Mouse (Mus musculus) intestine, embryonic 15.5 days (tissue): ENCODE results near the gene Ctdspl. TPM values are rescaled to one million over a fixed set of nuclear protein-coding genes. Genes with fewer than 3 reads are reported as not detected.

Experiments
- ATAC-seq: fragments of 200-750 bp; cut with Nextera tagmentation; 2 replicates; pipeline ENCODE4 v1.8.0; 2017; ENCODE audit warnings: moderate TSS enrichment, moderate library complexity
- H3K27ac ChIP-seq: fragments of 300-500 bp; sonication (generic); 2 replicates; pipeline ENCODE4 v1.5.1; 2015; ENCODE audit warnings: mild to moderate bottlenecking, inconsistent platforms
- H3K27me3 ChIP-seq: fragments of 300-500 bp; sonication (generic); replicated peaks from 2 replicates; pipeline ENCODE4 v1.6.1; 2015; ENCODE audit warnings: inconsistent platforms
- H3K36me3 ChIP-seq: fragments of 300-500 bp; sonication (generic); 2 replicates; pipeline ENCODE4 v1.6.1; 2015; ENCODE audit warnings: inconsistent platforms
- H3K4me1 ChIP-seq: fragments of 300-500 bp; sonication (generic); replicated peaks from 2 replicates; pipeline ENCODE4 v1.6.1; 2015; ENCODE audit warnings: inconsistent platforms
- H3K4me2 ChIP-seq: fragments of 300-500 bp; sonication (generic); replicated peaks from 2 replicates; pipeline ENCODE4 v1.6.1; 2015; ENCODE audit warnings: mild to moderate bottlenecking, inconsistent platforms
- H3K4me3 ChIP-seq: fragments of 300-500 bp; sonication (generic); replicated peaks from 2 replicates; pipeline ENCODE4 v1.5.1; 2015; ENCODE audit warnings: inconsistent platforms
- H3K9ac ChIP-seq: fragments of 300-500 bp; sonication (generic); 2 replicates; pipeline ENCODE4 v1.6.1; 2015; ENCODE audit warnings: inconsistent platforms
- H3K9me3 ChIP-seq: fragments of 300-500 bp; sonication (generic); 2 replicates; pipeline ENCODE4 v1.6.1; 2016; ENCODE audit warnings: inconsistent platforms
- WGBS: fragments of 180-500 bp; shearing (Covaris S2); methylation state at CpG from one replicate; pipeline ENCODE4 v1.1.7; 2015; 5-methylcytosine and 5-hydroxymethylcytosine counted together
- polyA plus RNA-seq: library from polyadenylated mRNA; unstranded; fragments of >200 nt; fragmentation: Nextera tagmentation; extraction: Ambion mirVana; gene quantifications from 2 replicates; pipeline ENCODE4 v1.2.1, GENCODE M21; 2015

Gene Ctdspl
- polyA plus RNA-seq, 1 experiment from 2014 or later = 16.9 TPM

- Histone ChIP-seq H3K27me3 (no peaks in the 10 kb centered on the region), H3K4me1 (peaks cover 6% of the 10 kb centered on the region; the same call in 1 of the 2 replicates), H3K9ac (no peak overlapping the region), H3K4me3 (no peak overlapping the region), H3K27ac (no peak overlapping the region), H3K4me2 (no peak overlapping the region), H3K36me3 (0 out of 2 replicates have a peak, but pooled peaks cover 4% of the 10 kb centered on the region), H3K9me3 (0 out of 2 replicates have a peak, but pooled peaks cover 3% of the 10 kb centered on the region)
- 91% methylated on average over 7 of the region's 7 CpGs for WGBS
- ATAC-seq = no peak
These were observed 25.1 kb downstream of the Ctdspl start for GRCm38 (mm10) chr9:118951381-118951780.

GRCm38 (mm10) chr9:118952180-118952579 lies 25.9 kb downstream of the Ctdspl start:
- H3K9ac ChIP-seq = no peak overlapping the region
- H3K9me3 ChIP-seq = 0 out of 2 replicates have a peak, but pooled peaks cover 3% of the 10 kb centered on the region
- H3K27me3 ChIP-seq = no peaks in the 10 kb centered on the region
- H3K4me1 ChIP-seq = peaks cover 6% of the 10 kb centered on the region; the same call in 1 of the 2 replicates
- 0 out of 2 replicates have a peak, but pooled peaks cover 4% of the 10 kb centered on the region for H3K36me3 ChIP-seq
- no peak overlapping the region for H3K27ac ChIP-seq
- no peak overlapping the region for H3K4me3 ChIP-seq
- peak; percentile 45; the same call in 1 of the 2 replicates for ATAC-seq
- WGBS = 72% methylated on average over 16 of the region's 16 CpGs
- no peak overlapping the region for H3K4me2 ChIP-seq

GRCm38 (mm10) chr9:118953465-118954194 lies 27.4 kb downstream of the Ctdspl start:
- no peak overlapping the region for H3K9ac ChIP-seq
- 0 out of 2 replicates have a peak, but pooled peaks cover 3% of the 10 kb centered on the region for H3K9me3 ChIP-seq
- peaks cover 7% of the 10 kb centered on the region; the same call in 1 of the 2 replicates for H3K4me1 ChIP-seq
- no peak overlapping the region for H3K27ac ChIP-seq
- 0 out of 2 replicates have a peak, but pooled peaks cover 7% of the 10 kb centered on the region for H3K36me3 ChIP-seq
- no peak overlapping the region for H3K4me2 ChIP-seq
- no peak for ATAC-seq
- H3K27me3 ChIP-seq = no peaks in the 10 kb centered on the region
- 70% methylated on average over 16 of the region's 16 CpGs for WGBS
- H3K4me3 ChIP-seq = no peak overlapping the region

GRCm38 (mm10) chr9:118958802-118959201 lies 32.5 kb downstream of the Ctdspl start:
- H3K27ac ChIP-seq = 0 out of 2 replicates have a peak overlapping the region, but pooled peaks have one; percentile 18
- 0 out of 2 replicates have a peak, but pooled peaks have one; percentile 25 for ATAC-seq
- peaks cover 16% of the 10 kb centered on the region for H3K4me1 ChIP-seq

GRCm38 (mm10) chr9:118960415-118961091 lies 34.3 kb downstream of the Ctdspl start:
- Histone ChIP-seq H3K27ac (peak overlapping the region; percentile 51), H3K9me3 (no peaks in the 10 kb centered on the region), H3K36me3 (0 out of 2 replicates have a peak, but pooled peaks cover 9% of the 10 kb centered on the region), H3K9ac (no peak overlapping the region), H3K4me1 (peaks cover 24% of the 10 kb centered on the region), H3K4me3 (no peak overlapping the region), H3K27me3 (no peaks in the 10 kb centered on the region), H3K4me2 (peak overlapping the region; percentile 22; the same call in 1 of the 2 replicates)
- WGBS = 25% methylated on average over 16 of the region's 16 CpGs
- peak; percentile 65 for ATAC-seq

More at GRCm38 (mm10) chr9:118958802-118959201, 32.5 kb downstream of the Ctdspl start:
- Histone ChIP-seq H3K4me2 (no peak overlapping the region), H3K36me3 (0 out of 2 replicates have a peak, but pooled peaks cover 7% of the 10 kb centered on the region), H3K27me3 (no peaks in the 10 kb centered on the region), H3K9me3 (no peaks in the 10 kb centered on the region), H3K9ac (no peak overlapping the region), H3K4me3 (no peak overlapping the region)
- WGBS = 67% methylated on average over 7 of the region's 7 CpGs

GRCm38 (mm10) chr9:118963149-118963548 lies 36.9 kb downstream of the Ctdspl start:
- Histone ChIP-seq H3K4me2 (no peak overlapping the region), H3K9me3 (no peaks in the 10 kb centered on the region), H3K27me3 (no peaks in the 10 kb centered on the region), H3K27ac (no peak overlapping the region), H3K9ac (no peak overlapping the region), H3K4me1 (peaks cover 24% of the 10 kb centered on the region), H3K4me3 (no peak overlapping the region), H3K36me3 (0 out of 2 replicates have a peak, but pooled peaks cover 5% of the 10 kb centered on the region)
- 79% methylated on average over 9 of the region's 9 CpGs for whole genome bisulfite sequencing
- no peak for ATAC-seq

GRCm38 (mm10) chr9:118964263-118965034 lies 38.2 kb downstream of the Ctdspl start:
- no peaks in the 10 kb centered on the region for H3K27me3 ChIP-seq
- H3K4me3 ChIP-seq = no peak overlapping the region
- peaks cover 20% of the 10 kb centered on the region for H3K4me1 ChIP-seq
- no peaks in the 10 kb centered on the region for H3K9me3 ChIP-seq
- H3K36me3 ChIP-seq = 0 out of 2 replicates have a peak, but pooled peaks cover 5% of the 10 kb centered on the region
- no peak overlapping the region for H3K4me2 ChIP-seq
- WGBS = 54% methylated on average over 18 of the region's 18 CpGs
- no peak overlapping the region for H3K27ac ChIP-seq
- no peak for ATAC-seq
- H3K9ac ChIP-seq = no peak overlapping the region

GRCm38 (mm10) chr9:118969810-118970209 lies 43.6 kb downstream of the Ctdspl start:
- ATAC-seq = no peak
- Histone ChIP-seq H3K27ac (no peak overlapping the region), H3K4me2 (no peak overlapping the region), H3K27me3 (no peaks in the 10 kb centered on the region), H3K36me3 (0 out of 2 replicates have a peak, but pooled peaks cover 5% of the 10 kb centered on the region), H3K4me3 (no peak overlapping the region), H3K9me3 (no peaks in the 10 kb centered on the region), H3K9ac (no peak overlapping the region), H3K4me1 (peaks cover 17% of the 10 kb centered on the region; the same call in 1 of the 2 replicates)
- 79% methylated on average over 4 of the region's 4 CpGs for WGBS

- ATAC-seq = no peak
- Histone ChIP-seq H3K27ac (no peak overlapping the region), H3K9me3 (no peaks in the 10 kb centered on the region), H3K36me3 (no peaks in the 10 kb centered on the region), H3K4me3 (no peak overlapping the region), H3K4me1 (peaks cover 24% of the 10 kb centered on the region; the same call in 1 of the 2 replicates), H3K27me3 (no peaks in the 10 kb centered on the region), H3K4me2 (no peak overlapping the region), H3K9ac (no peak overlapping the region)
- WGBS = 89% methylated on average over 7 of the region's 7 CpGs
These were observed 46.8 kb downstream of the Ctdspl start for GRCm38 (mm10) chr9:118973028-118973427.

- Histone ChIP-seq H3K9me3 (no peaks in the 10 kb centered on the region), H3K4me1 (peaks cover 24% of the 10 kb centered on the region; the same call in 1 of the 2 replicates), H3K4me3 (no peak overlapping the region), H3K27me3 (no peaks in the 10 kb centered on the region), H3K4me2 (no peak overlapping the region), H3K9ac (no peak overlapping the region), H3K27ac (no peak overlapping the region), H3K36me3 (no peaks in the 10 kb centered on the region)
- ATAC-seq = no peak
- WGBS = 71% methylated on average over 5 of the region's 5 CpGs
These were observed 47.3 kb downstream of the Ctdspl start for GRCm38 (mm10) chr9:118973566-118973965.

- Histone ChIP-seq H3K4me1 (peaks cover 22% of the 10 kb centered on the region; the same call in 1 of the 2 replicates), H3K9me3 (no peaks in the 10 kb centered on the region), H3K4me3 (no peak overlapping the region), H3K4me2 (no peak overlapping the region), H3K9ac (no peak overlapping the region), H3K36me3 (no peaks in the 10 kb centered on the region), H3K27me3 (no peaks in the 10 kb centered on the region), H3K27ac (0 out of 2 replicates have a peak overlapping the region, but pooled peaks have one; percentile 22)
- WGBS = 37% methylated on average over 5 of the region's 5 CpGs
- ATAC-seq = 0 out of 2 replicates have a peak, but pooled peaks have one; percentile 18
These were observed 47.9 kb downstream of the Ctdspl start for GRCm38 (mm10) chr9:118974148-118974547.
